Mouse (Mus musculus): Measurements from ENCODE around the gene Tle2.

DNA sequence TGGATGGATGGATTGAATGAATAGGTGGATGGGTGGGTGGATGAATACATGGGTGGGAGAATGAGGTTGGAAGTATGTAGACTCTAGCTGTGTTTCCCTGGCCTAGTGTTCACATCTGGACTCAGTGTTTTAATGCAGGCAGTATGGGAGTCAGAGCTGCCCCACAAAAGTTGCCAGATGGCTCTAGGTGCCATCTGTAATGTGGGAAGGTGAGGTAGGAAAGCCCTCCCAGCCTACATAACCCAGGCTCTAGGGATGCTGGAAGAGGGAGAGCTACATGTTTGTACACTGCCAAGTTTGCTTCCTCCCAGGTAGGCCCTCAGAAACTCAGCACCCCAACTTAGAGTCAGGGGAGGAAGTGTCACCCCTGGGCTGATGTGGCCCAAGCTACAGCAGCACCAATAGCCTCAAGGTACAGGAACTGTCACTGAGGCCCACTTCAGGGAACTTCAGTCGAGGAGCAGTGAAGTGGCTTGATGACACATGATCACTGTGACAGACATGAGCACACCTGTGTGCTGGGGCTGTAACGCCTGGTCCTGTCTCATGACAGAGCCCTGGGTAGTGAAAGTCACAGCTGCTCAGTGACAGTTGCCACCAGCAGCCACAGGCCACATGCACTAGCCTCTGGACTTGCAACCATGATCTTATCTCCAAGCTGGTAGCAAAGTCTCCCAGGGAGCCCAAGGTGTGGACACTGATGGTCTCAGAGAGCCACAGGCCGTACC lies 35.9 kb upstream of the Tle2 start:
- TF ChIP-seq CTCF (conservative IDR thresholded peaks at IDR 0.05; ENCODE audit: insufficient read depth, insufficient read length, low read depth, low read length) (no peak), POLR2A (IDR thresholded peaks at IDR 0.05; ENCODE audit: low read depth, low read length) (no peak)
